Mouse (Mus musculus) heart, postnatal 0 days (tissue): ENCODE results near the gene Zeb2.

Experiments
- CTCF ChIP-seq: IDR thresholded peaks from 2 replicates; pipeline ENCODE4 v1.5.1; 2016; ENCODE audit warnings: antibody characterized with exemption, control low read depth, low read depth
- EP300 ChIP-seq: IDR thresholded peaks from 2 replicates; pipeline ENCODE4 v1.6.1; 2016; ENCODE audit warnings: antibody characterized with exemption, low read depth

DNA sequence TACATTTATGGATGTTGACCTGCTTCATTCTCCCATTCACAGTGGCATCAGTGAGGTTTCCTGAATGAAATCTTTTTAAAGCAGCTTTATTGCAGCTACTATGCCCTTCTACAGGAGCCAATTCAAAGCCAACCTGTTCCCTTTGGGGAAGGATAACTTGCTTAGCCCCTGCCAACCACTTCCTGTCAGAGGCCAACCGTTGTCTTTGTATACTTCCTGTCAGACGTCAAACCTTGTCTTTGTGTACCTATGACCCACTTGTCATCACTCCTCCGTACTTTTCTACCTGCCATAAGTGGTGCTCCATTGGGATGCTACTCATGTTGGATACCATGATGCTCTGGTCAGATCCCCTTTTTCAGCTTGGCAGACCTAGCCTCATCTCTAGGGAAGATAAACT, 156.6 kb downstream of the Zeb2 start:
- TF ChIP-seq CTCF (no peak), EP300 (no peak)
